In genomic region chr7:143296001-143296379, GRCm38 (mm10) we compare ENCODE assay signal across 8 mouse cellular contexts.
DNase-seq lines count a peak whose midpoint lies in the region; ATAC-seq and TF ChIP-seq lines count a peak whose summit lies in the region.

No protein-coding gene starts in this region.

- H3K9ac ChIP-seq in MEL (ENCODE audit: control insufficient read depth, low read depth, low read length, poor library complexity, severe bottlenecking) = peak overlapping the region; percentile 82
- peak overlapping the region; percentile 63 for H3K9ac ChIP-seq in midbrain, embryonic 16.5 days (ENCODE audit: low read depth, low read length)

- 0 out of 4 replicates have a peak, but pooled peaks of 1 of the 2 experiments have one; percentile 15 for TF ChIP-seq EP300 in MEL (IDR thresholded peaks at IDR 0.05; ENCODE audit: low read depth in 1 of 2, low read length in 2 of 2)

- WGBS in kidney, adult 2 months = 52% methylated on average over 20 of the region's 20 CpGs
- 50% methylated on average over 20 of the region's 20 CpGs for WGBS in midbrain, embryonic 16.5 days

- no peak for TF ChIP-seq RAD21 in MEL (IDR thresholded peaks at IDR 0.05; ENCODE audit: low read depth, low read length)

- H3K27ac ChIP-seq in kidney, adult 2 months (ENCODE audit: insufficient read depth, low read depth, low read length) = no peak overlapping the region
- peak overlapping the region; percentile 79 for H3K27ac ChIP-seq in MEL (ENCODE audit: control insufficient read depth, low read depth, low read length)
- peak overlapping the region; percentile 59 for H3K27ac ChIP-seq in embryonic fibroblast, embryonic 13.5 days (ENCODE audit: insufficient read depth, low read length)
- peak overlapping the region; percentile 75 for H3K27ac ChIP-seq in midbrain, embryonic 16.5 days (ENCODE audit: low read length)

- peak; percentile 75 for ATAC-seq in midbrain, embryonic 16.5 days

- peak overlapping the region; percentile 62 for H3K4me3 ChIP-seq in kidney, adult 2 months (ENCODE audit: insufficient read depth, low read depth, low read length)
- H3K4me3 ChIP-seq in MEL (ENCODE audit: control insufficient read depth in 1 of 2, insufficient read depth in 1 of 2, low read depth in 2 of 2, low read length in 2 of 2) = peak overlapping the region; percentile 80 to 84
- peak overlapping the region; percentile 60 for H3K4me3 ChIP-seq in embryonic fibroblast, embryonic 13.5 days (ENCODE audit: insufficient read depth, low read length)
- peak overlapping the region; percentile 55 for H3K4me3 ChIP-seq in midbrain, embryonic 16.5 days (ENCODE audit: low read depth, low read length)

- no peaks in the 10 kb centered on the region for H3K9me3 ChIP-seq in MEL (replicated peaks; ENCODE audit: insufficient read depth, low read length)
- peaks cover 3% of the 10 kb centered on the region; the same call in 1 of the 2 replicates for H3K9me3 ChIP-seq in midbrain, embryonic 16.5 days (replicated peaks; ENCODE audit: control insufficient read depth, low read length, poor library complexity, severe bottlenecking)

- TF ChIP-seq CTCF in kidney, adult 2 months (conservative IDR thresholded peaks at IDR 0.05; ENCODE audit: insufficient read depth, insufficient read length, low read depth, low read length) = no peak
- no peak for TF ChIP-seq CTCF in MEL (IDR thresholded peaks at IDR 0.05 in 2 of 3, conservative IDR thresholded peaks at IDR 0.05 in 1 of 3; ENCODE audit: control insufficient read depth in 1 of 3, insufficient read depth in 1 of 3, low read depth in 2 of 3, low read length in 3 of 3, poor library complexity in 1 of 3, severe bottlenecking in 1 of 3)
- TF ChIP-seq CTCF in embryonic fibroblast, embryonic 13.5 days (IDR thresholded peaks at IDR 0.05; ENCODE audit: borderline replicate concordance, insufficient read depth, low read length) = no peak

- H3K4me2 ChIP-seq in midbrain, embryonic 16.5 days (ENCODE audit: low read length) = peak overlapping the region; percentile 59

- H3K27me3 ChIP-seq in kidney, adult 2 months (replicated peaks; ENCODE audit: control insufficient read depth, insufficient read depth, low read length) = no peaks in the 10 kb centered on the region
- H3K27me3 ChIP-seq in MEL (ENCODE audit: control insufficient read depth in 1 of 2, insufficient read depth in 2 of 2, low read length in 2 of 2) = no peaks in the 10 kb centered on the region
- H3K27me3 ChIP-seq in midbrain, embryonic 16.5 days (ENCODE audit: control insufficient read depth, insufficient read depth, low read depth, low read length) = no peaks in the 10 kb centered on the region

- no peaks in the 10 kb centered on the region for H3K36me3 ChIP-seq in kidney, adult 2 months (ENCODE audit: control insufficient read depth, insufficient read depth, low read length)
- H3K36me3 ChIP-seq in MEL (ENCODE audit: control insufficient read depth in 1 of 2, insufficient read depth in 2 of 2, low read length in 2 of 2) = peaks cover 2 to 6% of the 10 kb centered on the region in 2 experiments
- H3K36me3 ChIP-seq in midbrain, embryonic 16.5 days (ENCODE audit: control insufficient read depth, insufficient read depth, low read length) = no peaks in the 10 kb centered on the region

- peak; percentile 10 for DNase-seq in kidney, adult 2 months
- DNase-seq in kidney, adult 8-10 months = no peak
- DNase-seq in MEL (ENCODE audit: low read depth, low spot score) = peak; percentile 72
- DNase-seq in kidney, postnatal 10 days = peak; percentile 25
- no peak for DNase-seq in frontal cortex, postnatal 25 days (ENCODE audit: low spot score in 2 of 2)
- no peak for DNase-seq in layer of hippocampus, adult 9-10 months (ENCODE audit: low spot score)

- H3K4me1 ChIP-seq in kidney, adult 2 months (ENCODE audit: control insufficient read depth, insufficient read depth, low read length) = no peaks in the 10 kb centered on the region
- H3K4me1 ChIP-seq in MEL (ENCODE audit: control insufficient read depth in 1 of 2, insufficient read depth in 2 of 2, low read length in 2 of 2) = peaks cover 0 to 2% of the 10 kb centered on the region in 2 experiments; a peak in 3 of 4 replicates
- H3K4me1 ChIP-seq in embryonic fibroblast, embryonic 13.5 days (ENCODE audit: control insufficient read depth, insufficient read depth, low read length) = no peaks in the 10 kb centered on the region
- H3K4me1 ChIP-seq in midbrain, embryonic 16.5 days (ENCODE audit: control insufficient read depth, insufficient read depth, low read length) = 0 out of 2 replicates have a peak, but pooled peaks cover 3% of the 10 kb centered on the region

- H3K79me2 ChIP-seq in MEL (ENCODE audit: control insufficient read depth, insufficient read depth, low read length, poor library complexity) = peaks cover 42% of the 10 kb centered on the region

- no peak for TF ChIP-seq POLR2A in kidney, adult 2 months (IDR thresholded peaks at IDR 0.05; ENCODE audit: low read depth, low read length)
- TF ChIP-seq POLR2A in MEL (IDR thresholded peaks at IDR 0.05; ENCODE audit: control insufficient read depth in 1 of 2, insufficient read depth in 1 of 2, low read depth in 1 of 2, low read length in 2 of 2, poor library complexity in 1 of 2) = peak in 1 of 2 experiments; percentile 47; a peak in 1 of 4 replicates
- no peak; the same call in 1 of the 2 replicates for TF ChIP-seq POLR2A in embryonic fibroblast, embryonic 13.5 days (IDR thresholded peaks at IDR 0.05; ENCODE audit: low read depth, low read length)

TF ChIP-seq in MEL, 35 proteins besides CTCF, POLR2A, EP300 and RAD21:
- TF ChIP-seq NELFE (IDR thresholded peaks at IDR 0.05; ENCODE audit: low read depth, low read length) (peak; percentile 67), ETS1 (IDR thresholded peaks at IDR 0.05; ENCODE audit: low read depth, low read length) (peak; percentile 11; the same call in 1 of the 2 replicates), MAFK (IDR thresholded peaks at IDR 0.05; ENCODE audit: borderline replicate concordance, low read depth, low read length) (no peak), GATA1 (IDR thresholded peaks at IDR 0.05; ENCODE audit: low read depth, low read length) (peak; percentile 74), NRF1 (IDR thresholded peaks at IDR 0.05; ENCODE audit: insufficient read depth, low read depth, low read length, poor library complexity, severe bottlenecking) (no peak), CHD2 (IDR thresholded peaks at IDR 0.05; ENCODE audit: low read length) (no peak), MAX (IDR thresholded peaks at IDR 0.05; ENCODE audit: low read length) (no peak; the same call in 1 of the 2 replicates)

Comparison
In these comparisons a context has a peak if more than half of its experiments do, and no peak if none do; other contexts are left out.
1. DNase-seq: peak in kidney, adult 2 months (single experiment), MEL (single experiment) and kidney, postnatal 10 days (single experiment); none in kidney, adult 8-10 months (0 of 2), frontal cortex, postnatal 25 days (0 of 2) and layer of hippocampus, adult 9-10 months (single experiment).
2. Peak in every context shown above with its lines, with median percentiles within 50 percentile points of each other: H3K4me3 ChIP-seq.